Mouse (Mus musculus) lung, postnatal 0 days (tissue): ENCODE results near the gene Ass1. TPM values are rescaled to one million over a fixed set of nuclear protein-coding genes. Genes with fewer than 3 reads are reported as not detected.
"Not testable (repeated sequence)": the region's sequence is repeated elsewhere in the genome, so short reads cannot be mapped to it uniquely, and the experiment has no call there.

Experiments used
- ATAC-seq: fragments of 200-750 bp; cut with Nextera tagmentation; 2 replicates; pipeline ENCODE4 v1.8.0; 2017; ENCODE audit warnings: moderate library complexity
- DNase-seq: peaks from one replicate; pipeline ENCODE4 v3.0.0-alpha.2; 2016; ENCODE audit warnings: low spot score
- H3K27ac ChIP-seq: fragments of 300-500 bp; sonication (generic); 2 replicates; pipeline ENCODE4 v1.5.1; 2014; ENCODE audit warnings: antibody characterized with exemption, mild to moderate bottlenecking, low read length, mixed read lengths
- H3K27me3 ChIP-seq: fragments of 300-500 bp; sonication (generic); replicated peaks from 2 replicates; pipeline ENCODE4 v1.6.1; 2014; ENCODE audit warnings: low read length, mixed read lengths; ENCODE audit not compliant: insufficient read depth
- H3K36me3 ChIP-seq: fragments of 300-500 bp; sonication (generic); 2 replicates; pipeline ENCODE4 v1.6.1; 2014; ENCODE audit warnings: low read length, mixed read lengths; ENCODE audit not compliant: insufficient read depth
- H3K4me1 ChIP-seq: fragments of 300-500 bp; sonication (generic); 2 replicates; pipeline ENCODE4 v1.6.1; 2014; ENCODE audit warnings: antibody characterized with exemption, low read depth, low read length, mixed read lengths; ENCODE audit not compliant: insufficient read depth
- H3K4me2 ChIP-seq: fragments of 300-500 bp; sonication (generic); replicated peaks from 2 replicates; pipeline ENCODE4 v1.6.1; 2014; ENCODE audit warnings: low read depth, mild to moderate bottlenecking, low read length, moderate library complexity, mixed read lengths
- H3K4me3 ChIP-seq: fragments of 300-500 bp; sonication (generic); 2 replicates; pipeline ENCODE4 v1.5.1; 2014; ENCODE audit warnings: low read depth, low read length
- H3K9ac ChIP-seq: fragments of 300-500 bp; sonication (generic); replicated peaks from 2 replicates; pipeline ENCODE4 v1.6.1; 2014; ENCODE audit warnings: low read depth, mild to moderate bottlenecking
- H3K9me3 ChIP-seq: fragments of 300-500 bp; sonication (generic); 2 replicates; pipeline ENCODE4 v1.6.1; 2016; ENCODE audit warnings: low read length, mixed read lengths
- CTCF ChIP-seq: IDR thresholded peaks from 2 replicates; pipeline ENCODE4 v1.5.1; 2016; ENCODE audit warnings: antibody characterized with exemption, mild to moderate bottlenecking
- EP300 ChIP-seq: IDR thresholded peaks from 2 replicates; pipeline ENCODE4 v1.6.1; 2016; ENCODE audit warnings: antibody characterized with exemption, mild to moderate bottlenecking, control low read depth
- WGBS: fragments of 180-500 bp; shearing (Covaris S2); extraction: QIAGEN DNeasy Blood & Tissue Kit; methylation state at CpG from one replicate; pipeline ENCODE4 v1.1.7; 2014; 5-methylcytosine and 5-hydroxymethylcytosine counted together
- polyA plus RNA-seq: library from polyadenylated mRNA; unstranded; fragments of >200 nt; fragmentation: Nextera tagmentation; extraction: Ambion mirVana; gene quantifications from 2 replicates; pipeline ENCODE4 v1.2.1, GENCODE M21; 2015

The Ass1 gene
- polyA plus RNA-seq, 1 experiment from 2014 or later, result 27.0 TPM

DNA sequence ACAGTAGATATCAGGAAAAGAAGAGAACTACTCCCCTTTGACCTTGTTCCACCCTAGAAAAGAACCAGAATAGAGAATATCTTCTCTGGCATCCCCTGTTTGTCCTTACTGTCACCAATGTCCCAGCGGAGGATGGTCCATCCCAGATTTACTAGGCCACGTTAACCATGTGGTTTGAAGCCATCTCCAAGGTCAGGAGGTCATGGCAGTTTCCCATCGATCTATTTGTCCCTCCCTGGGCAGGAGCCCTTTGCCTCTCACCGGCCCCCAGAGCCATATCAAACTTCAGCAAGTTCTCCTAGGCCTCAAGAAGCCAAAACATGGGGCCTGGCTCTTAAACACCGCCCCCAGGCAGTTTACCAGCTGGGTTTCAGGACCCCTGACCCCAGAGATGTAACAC lies 60.2 kb downstream of the Ass1 start:
- no peak for ATAC-seq

DNA sequence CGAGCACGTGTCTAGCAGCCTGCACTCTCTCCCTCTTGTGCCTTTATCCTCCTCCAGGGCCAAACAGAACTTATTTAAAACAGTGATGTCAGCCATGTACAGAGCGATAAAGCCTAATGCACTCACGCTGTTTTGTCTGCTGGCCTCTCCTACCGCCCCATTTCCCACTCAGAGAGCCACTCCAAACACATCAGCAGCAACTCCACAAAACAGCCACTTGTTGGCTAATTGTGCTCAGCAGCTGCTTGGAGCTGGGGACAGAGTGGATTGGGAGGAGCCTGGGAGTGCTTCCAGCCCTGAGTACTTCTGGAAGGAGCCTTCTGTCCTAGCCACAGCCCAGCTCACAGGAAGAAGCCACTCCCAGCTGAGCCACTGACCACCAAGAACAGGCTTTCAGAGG lies 67.0 kb downstream of the Ass1 start:
- no peaks in the 10 kb centered on the region for H3K36me3 ChIP-seq
- H3K4me1 ChIP-seq, result no peaks in the 10 kb centered on the region
- H3K4me3 ChIP-seq, result no peak overlapping the region
- no peak overlapping the region for H3K9ac ChIP-seq
- H3K4me2 ChIP-seq, result no peak overlapping the region
- WGBS, result 38% methylated on average over 5 of the region's 5 CpGs
- no peaks in the 10 kb centered on the region for H3K9me3 ChIP-seq
- peak; percentile 95 for ATAC-seq
- peak; percentile 96 for DNase-seq
- TF ChIP-seq EP300, result peak; percentile 59
- peak; percentile 26 for TF ChIP-seq CTCF
- peak overlapping the region; percentile 20; the same call in 1 of the 2 replicates for H3K27ac ChIP-seq
- no peaks in the 10 kb centered on the region for H3K27me3 ChIP-seq

More for the DNA sequence above, 60.2 kb downstream of the Ass1 start:
- 51% methylated on average over 5 of the region's 5 CpGs for WGBS
- Histone ChIP-seq H3K9me3 (no peaks in the 10 kb centered on the region), H3K4me2 (no peak overlapping the region), H3K4me3 (no peak overlapping the region), H3K4me1 (no peaks in the 10 kb centered on the region), H3K36me3 (no peaks in the 10 kb centered on the region), H3K27ac (no peak overlapping the region), H3K27me3 (no peaks in the 10 kb centered on the region), H3K9ac (no peak overlapping the region)
- DNase-seq, result no peak
- TF ChIP-seq EP300 (no peak), CTCF (no peak)

DNA sequence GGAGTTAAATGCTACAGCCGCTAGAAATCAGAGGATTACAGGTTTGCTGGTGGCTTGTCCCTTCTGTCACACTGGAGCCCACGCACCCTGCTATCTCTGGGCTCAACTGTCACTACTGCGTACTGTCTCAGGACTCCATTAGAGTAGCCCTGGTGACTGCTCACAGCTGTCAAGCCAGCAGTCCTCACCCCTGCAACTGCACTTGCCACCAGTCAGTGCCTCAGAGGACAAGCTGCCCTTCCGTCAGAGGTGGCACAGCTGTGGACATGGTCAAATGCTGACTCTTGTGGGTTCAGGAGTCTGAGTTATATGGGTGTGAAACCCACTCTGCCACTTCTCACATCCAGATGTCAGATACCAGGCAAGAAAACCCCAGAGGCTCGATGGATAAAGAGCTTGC lies 68.7 kb downstream of the Ass1 start:
- no peak overlapping the region for H3K27ac ChIP-seq
- no peaks in the 10 kb centered on the region for H3K4me1 ChIP-seq
- 58% methylated on average over 5 of the region's 5 CpGs for whole genome bisulfite sequencing
- no peak overlapping the region for H3K4me3 ChIP-seq
- no peaks in the 10 kb centered on the region for H3K9me3 ChIP-seq
- no peaks in the 10 kb centered on the region for H3K27me3 ChIP-seq
- TF ChIP-seq CTCF (no peak), EP300 (no peak)
- H3K4me2 ChIP-seq, result no peak overlapping the region
- no peak for ATAC-seq
- no peak overlapping the region for H3K9ac ChIP-seq
- no peaks in the 10 kb centered on the region for H3K36me3 ChIP-seq
- DNase-seq, result no peak

DNA sequence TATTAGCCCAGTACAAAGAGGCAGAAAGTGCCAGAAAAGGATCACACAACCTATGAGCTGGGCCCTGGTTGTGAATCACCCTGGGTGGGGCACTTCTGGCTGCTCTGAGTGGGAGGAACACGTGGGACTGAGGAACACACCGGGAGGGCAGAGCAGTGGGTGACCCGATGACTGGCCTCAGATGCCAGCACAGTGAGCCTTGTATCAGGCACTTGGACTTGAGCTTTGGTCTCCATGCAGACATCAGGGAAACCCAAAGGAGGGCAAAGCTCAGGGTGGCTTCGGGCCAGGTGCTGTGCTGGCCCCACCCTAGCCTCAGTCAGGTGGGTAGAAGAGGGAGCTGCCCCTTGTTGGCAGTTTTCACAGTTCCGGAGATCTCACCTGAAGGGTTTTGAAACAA lies 71.6 kb downstream of the Ass1 start:
- Histone ChIP-seq H3K27ac (peak overlapping the region; percentile 59), H3K9ac (no peak overlapping the region), H3K4me1 (no peaks in the 10 kb centered on the region), H3K9me3 (no peaks in the 10 kb centered on the region), H3K27me3 (no peaks in the 10 kb centered on the region), H3K36me3 (no peaks in the 10 kb centered on the region), H3K4me2 (no peak overlapping the region), H3K4me3 (no peak overlapping the region)
- ATAC-seq (peak; percentile 58), DNase-seq (peak; percentile 56)
- TF ChIP-seq EP300 (no peak), CTCF (no peak)
- WGBS, result 67% methylated on average over 5 of the region's 5 CpGs

DNA sequence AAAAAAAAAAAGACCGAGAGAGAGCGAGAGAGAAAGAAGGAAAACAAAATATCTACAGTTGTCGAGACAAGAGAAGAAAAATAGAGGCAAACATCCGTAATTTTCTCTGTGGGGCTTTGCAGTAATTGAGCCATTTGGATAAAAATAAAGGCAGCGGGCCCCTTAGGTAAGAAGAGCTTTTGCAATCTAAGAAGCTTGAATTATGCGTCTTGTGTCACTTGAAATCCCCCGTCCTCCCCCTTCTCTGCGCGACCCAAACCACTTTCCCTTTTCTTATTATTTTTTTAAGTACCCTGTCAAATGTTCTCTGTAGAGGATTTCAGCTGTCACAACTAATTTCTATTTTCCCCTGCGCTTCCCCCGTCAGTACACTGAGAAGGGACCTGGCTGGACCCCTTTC lies 77.7 kb downstream of the Ass1 start:
- H3K36me3 ChIP-seq, result no peaks in the 10 kb centered on the region
- no peak overlapping the region for H3K27ac ChIP-seq
- TF ChIP-seq CTCF, result no peak
- no peak for TF ChIP-seq EP300
- H3K9me3 ChIP-seq, result no peaks in the 10 kb centered on the region
- 56% methylated on average over 11 of the region's 11 CpGs for WGBS
- DNase-seq (no peak), ATAC-seq (no peak)
- no peak overlapping the region for H3K9ac ChIP-seq
- H3K27me3 ChIP-seq, result no peaks in the 10 kb centered on the region
- no peak overlapping the region for H3K4me3 ChIP-seq
- H3K4me1 ChIP-seq, result no peaks in the 10 kb centered on the region
- H3K4me2 ChIP-seq, result no peak overlapping the region

DNA sequence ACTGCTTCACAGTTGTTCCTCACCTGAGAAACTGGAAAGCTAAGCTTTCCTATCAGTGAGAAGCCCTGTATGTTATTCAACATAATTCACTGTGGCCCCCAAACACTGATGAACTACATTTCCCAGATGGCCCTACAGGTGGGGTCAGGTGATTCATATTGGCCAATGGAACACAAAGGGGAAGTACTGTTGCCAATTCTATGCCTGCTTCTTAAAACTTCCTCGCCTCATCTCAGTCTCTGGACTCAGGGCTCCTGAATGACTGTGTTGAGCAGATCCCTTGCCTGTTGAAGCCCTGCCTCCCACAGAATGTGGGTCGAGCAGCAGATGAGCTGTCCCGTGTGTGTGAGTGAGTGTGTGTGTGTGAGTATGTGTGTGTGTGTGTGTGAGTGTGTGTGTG lies 80.5 kb downstream of the Ass1 start:
- no peak overlapping the region for H3K9ac ChIP-seq
- no peaks in the 10 kb centered on the region for H3K9me3 ChIP-seq
- no peaks in the 10 kb centered on the region for H3K27me3 ChIP-seq
- no peak for ATAC-seq
- H3K27ac ChIP-seq, result no peak overlapping the region
- TF ChIP-seq EP300 (no peak), CTCF (no peak)
- WGBS, result 69% methylated on average over 3 of the region's 3 CpGs
- DNase-seq, result no peak
- no peaks in the 10 kb centered on the region for H3K36me3 ChIP-seq
- no peaks in the 10 kb centered on the region for H3K4me1 ChIP-seq
- no peak overlapping the region for H3K4me3 ChIP-seq
- no peak overlapping the region for H3K4me2 ChIP-seq

DNA sequence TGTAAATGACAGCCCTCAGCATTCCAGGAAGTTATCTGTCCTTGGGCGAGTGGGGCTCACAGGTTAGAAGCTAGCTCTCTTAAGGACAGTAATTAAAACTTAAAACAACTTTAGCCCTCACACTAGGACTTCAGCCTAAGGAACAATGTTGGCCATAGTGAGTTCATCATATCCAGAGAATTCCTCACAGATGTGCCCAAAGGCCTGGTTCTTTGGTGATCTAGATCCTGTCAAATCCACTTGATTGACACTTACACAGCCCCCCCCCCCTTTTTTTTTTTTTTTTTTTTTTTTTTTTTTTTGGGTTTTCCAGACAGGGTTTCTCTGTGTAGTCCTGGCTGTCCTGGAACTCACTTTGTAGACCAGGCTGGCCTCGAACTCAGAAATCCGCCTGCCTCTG lies 81.3 kb downstream of the Ass1 start:
- ATAC-seq, result not testable (repeated sequence)

More for the DNA sequence above, 81.3 kb downstream of the Ass1 start:
- DNase-seq, H3K36me3 ChIP-seq, H3K27me3 ChIP-seq, H3K9me3 ChIP-seq, H3K4me1 ChIP-seq, H3K4me3 ChIP-seq, H3K4me2 ChIP-seq, H3K9ac ChIP-seq, H3K27ac ChIP-seq: not testable (repeated sequence)
- 88% methylated on average over 2 of the region's 3 CpGs for WGBS
